Mouse (Mus musculus) testis, adult 2 months (tissue): ENCODE measurements around the gene Lbx2.

Experiments
- CTCF ChIP-seq: fragments of 200-500 bp; IDR thresholded peaks from 2 replicates; pipeline ENCODE4 v1.5.1; 2012; ENCODE audit warnings: low read depth, mild to moderate bottlenecking, inconsistent platforms, low read length, moderate library complexity; ENCODE audit not compliant: control insufficient read depth, insufficient read depth, insufficient replicate concordance
- POLR2A ChIP-seq: fragments of 200-500 bp; IDR thresholded peaks from 2 replicates; pipeline ENCODE4 v1.6.1; 2012; ENCODE audit warnings: low read depth, mild to moderate bottlenecking, inconsistent platforms, low read length, moderate library complexity; ENCODE audit not compliant: control insufficient read depth

GRCm38 (mm10) chr6:83087926-83088260 is 1.7 kb downstream of the Lbx2 start:
- TF ChIP-seq CTCF (no peak), POLR2A (no peak)
